Mouse (Mus musculus): ENCODE measurements at regions not wholly inside any gene's neighbourhood (a gene's known extent, or its start where the extent isn't known, plus 50 kb on each side); places are given as distances from the start of the nearest gene placed in this dataset.

DNA sequence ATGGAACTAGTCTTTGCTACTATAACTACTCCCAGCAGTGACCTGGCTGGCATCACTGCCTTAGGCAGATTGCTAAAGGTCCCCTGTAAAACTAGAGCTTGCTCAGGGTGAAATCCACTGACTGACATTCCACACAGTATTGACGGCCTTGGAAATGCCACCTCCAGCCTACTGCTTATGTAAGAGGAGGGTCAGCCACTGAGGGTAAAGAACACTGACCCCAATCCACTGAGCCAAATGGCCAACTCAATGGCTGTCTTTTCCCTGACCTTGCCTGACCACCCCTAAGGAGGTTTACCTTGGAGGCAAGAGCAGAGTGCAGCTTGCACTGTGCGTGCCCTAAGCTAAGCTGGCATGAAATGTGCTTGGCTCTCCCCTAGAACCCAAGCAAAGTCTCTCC lies 216.0 kb upstream of the Foxq1 start:
- no peak for DNase-seq

- DNase-seq, result no peak
Observed at GRCm38 (mm10) chr13:31340363-31340948, 215.5 kb upstream of the Foxq1 start.

DNA sequence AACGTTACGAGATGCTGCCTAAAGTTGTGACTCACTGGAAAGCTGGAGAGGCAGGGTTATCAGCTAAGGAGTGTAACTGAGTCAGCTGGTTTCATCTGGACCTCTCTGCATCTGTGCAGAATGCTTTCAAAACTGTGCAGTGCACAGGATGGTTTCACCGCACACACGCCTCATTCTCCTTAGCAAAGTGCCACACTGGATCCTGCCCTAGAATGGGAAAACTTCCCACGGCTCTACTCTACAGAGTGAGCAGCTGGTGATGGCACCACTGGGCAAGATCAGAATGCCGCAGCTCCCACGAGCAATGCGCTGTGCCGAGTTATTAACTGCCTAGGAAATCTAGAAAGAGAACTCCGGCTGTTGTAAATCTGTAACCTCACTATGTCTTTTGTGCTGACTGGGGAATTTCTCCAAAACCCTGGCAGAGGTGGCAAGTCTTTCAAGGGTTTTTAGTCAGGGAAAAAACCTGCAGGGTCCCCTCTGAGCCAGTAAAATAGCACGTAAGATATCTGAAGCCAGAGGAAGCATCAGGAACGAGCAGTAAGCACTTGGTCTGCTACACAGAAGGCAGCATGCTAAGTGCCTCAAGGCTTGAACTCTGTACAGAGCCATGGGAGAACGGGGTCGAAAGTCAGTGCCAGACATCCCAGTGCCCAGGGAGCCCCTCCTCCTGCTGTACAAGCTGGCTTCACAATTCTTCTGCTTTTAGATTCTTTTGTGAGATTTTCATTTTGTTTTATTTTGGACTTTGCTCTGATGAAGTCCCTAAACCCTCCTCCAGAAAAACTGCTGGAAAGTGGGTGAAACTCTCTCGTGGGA lies 214.4 kb upstream of the Foxq1 start:
- no peak for DNase-seq

GRCm38 (mm10) chr13:31346205-31346604 lies 209.7 kb upstream of the Foxq1 start:
- DNase-seq, result no peak

- no peak for DNase-seq
Observed at GRCm38 (mm10) chr13:31347000-31347399, 208.9 kb upstream of the Foxq1 start.

DNA sequence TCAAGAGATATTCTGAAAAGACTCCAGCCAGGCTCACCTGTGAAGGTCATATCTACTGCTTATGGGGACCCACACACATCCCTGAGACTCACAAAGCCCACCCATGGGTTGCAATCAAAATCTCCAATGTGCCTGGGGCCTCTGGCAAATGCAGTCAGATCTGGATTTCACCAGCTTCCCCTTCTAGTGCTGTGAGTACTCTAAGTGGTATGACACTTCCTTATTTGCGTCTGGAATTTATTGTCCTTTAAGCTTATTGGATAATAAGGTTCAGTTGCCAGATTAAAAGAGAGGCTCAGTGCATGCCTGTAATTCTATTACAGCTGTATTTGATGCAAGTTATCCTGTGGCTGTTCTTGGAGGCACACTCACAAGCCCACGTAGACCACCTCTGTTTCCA lies 206.3 kb upstream of the Foxq1 start:
- no peak for DNase-seq

- DNase-seq, result no peak
Observed at GRCm38 (mm10) chr13:31351481-31351880, 204.5 kb upstream of the Foxq1 start.

DNA sequence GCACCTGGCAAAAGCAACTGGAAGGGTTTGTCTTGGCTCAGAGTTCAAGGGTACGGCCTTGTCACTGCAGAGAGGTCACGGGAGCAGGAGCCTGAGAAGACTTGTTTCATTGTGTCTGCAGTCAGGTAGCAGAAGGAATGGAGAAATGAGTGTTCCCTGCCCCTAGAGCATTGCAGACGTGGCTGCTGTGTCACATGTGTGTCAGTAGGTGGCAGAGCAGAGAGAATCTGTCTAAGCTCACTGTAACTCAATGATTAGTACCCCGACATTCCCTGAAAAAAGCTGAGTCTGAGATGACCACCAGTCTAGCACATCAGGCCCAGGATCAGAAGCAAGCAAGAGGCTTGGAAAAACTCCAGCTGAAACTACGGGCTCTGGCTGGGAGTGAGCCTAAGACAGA lies 203.1 kb upstream of the Foxq1 start:
- no peak for DNase-seq

DNA sequence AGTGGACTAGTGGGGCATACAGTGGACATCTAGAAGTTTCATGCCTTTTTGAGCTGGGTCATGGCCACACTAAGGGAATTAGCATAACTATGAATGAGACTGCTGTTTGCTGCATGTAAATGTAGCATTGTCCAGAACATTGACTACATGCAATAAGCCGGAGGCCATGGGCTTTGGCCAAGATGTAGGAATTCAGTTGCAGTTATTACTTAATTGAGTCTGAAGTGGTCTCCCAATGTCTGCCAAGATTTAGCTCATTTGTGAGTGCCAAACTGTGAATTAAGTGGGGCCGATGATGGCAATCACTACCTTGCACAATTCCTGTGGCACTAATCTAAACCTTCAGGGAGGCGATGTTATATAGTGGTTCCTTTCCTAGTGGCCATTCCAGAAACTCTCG lies 196.6 kb upstream of the Foxq1 start:
- DNase-seq, result no peak

DNA sequence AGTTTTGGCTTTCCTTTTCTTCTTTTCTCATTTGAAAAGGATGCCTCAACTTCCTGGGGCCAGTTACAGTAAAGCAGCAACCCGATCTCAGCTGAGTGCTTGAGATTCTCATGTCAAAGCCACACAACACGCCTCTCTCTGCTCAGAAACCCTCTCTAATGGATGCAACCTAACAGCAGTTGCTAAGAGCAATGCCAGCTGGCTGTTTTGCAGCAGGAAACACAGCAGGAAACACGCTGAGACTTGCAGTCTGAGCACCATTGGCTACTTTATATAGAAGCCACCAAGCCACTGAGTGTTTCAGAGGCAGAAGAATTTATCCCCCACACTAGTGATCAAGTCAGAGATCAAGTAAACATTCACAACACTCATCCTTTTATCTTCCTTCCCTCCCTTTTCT lies 193.5 kb upstream of the Foxq1 start:
- no peak for DNase-seq

DNA sequence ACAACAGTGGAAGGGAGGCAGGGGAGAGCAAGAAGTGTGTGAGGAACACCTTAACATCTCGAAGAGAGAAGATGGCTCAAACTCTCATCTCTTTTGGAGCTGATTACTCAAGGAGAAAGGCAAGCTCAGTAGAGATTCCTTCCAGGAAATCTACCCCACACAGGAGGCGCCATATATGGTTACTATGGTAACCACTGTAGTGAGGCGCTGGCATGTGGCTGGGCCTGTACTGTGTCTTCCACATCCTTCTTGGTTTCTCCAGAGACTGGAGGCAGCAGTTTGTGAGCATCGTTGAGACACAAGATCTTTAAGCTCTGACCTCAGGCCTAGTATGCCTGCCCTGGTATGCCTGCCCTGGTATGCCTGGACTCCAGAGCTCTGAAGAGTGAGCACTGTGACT lies 191.6 kb upstream of the Foxq1 start:
- no peak for DNase-seq

GRCm38 (mm10) chr13:31367226-31367625 lies 188.7 kb upstream of the Foxq1 start:
- DNase-seq, result no peak

DNA sequence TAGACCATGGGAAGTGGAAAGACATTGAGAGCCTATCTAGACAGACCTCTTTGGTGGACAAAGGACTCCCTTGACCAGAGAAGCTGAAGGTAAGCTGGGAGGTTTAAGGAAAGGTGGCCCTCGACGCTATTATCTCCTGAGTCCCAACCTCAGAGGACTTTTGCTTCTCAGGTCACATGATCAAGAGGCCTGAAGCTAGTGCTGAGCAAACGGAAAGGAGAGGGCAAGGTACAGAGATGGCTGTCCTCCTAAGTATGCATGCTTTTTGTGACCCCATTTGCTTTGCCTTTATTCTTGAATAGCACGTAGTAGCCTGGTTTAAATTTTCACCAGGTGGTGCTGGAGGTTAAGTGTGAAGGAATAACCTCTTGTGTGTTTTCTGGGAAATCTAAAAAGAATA lies 186.8 kb upstream of the Foxq1 start:
- DNase-seq, result no peak

- no peak for DNase-seq
Observed at GRCm38 (mm10) chr13:31370873-31371272, 185.1 kb upstream of the Foxq1 start.

GRCm38 (mm10) chr13:31374006-31374405 lies 181.9 kb upstream of the Foxq1 start:
- no peak for DNase-seq

DNA sequence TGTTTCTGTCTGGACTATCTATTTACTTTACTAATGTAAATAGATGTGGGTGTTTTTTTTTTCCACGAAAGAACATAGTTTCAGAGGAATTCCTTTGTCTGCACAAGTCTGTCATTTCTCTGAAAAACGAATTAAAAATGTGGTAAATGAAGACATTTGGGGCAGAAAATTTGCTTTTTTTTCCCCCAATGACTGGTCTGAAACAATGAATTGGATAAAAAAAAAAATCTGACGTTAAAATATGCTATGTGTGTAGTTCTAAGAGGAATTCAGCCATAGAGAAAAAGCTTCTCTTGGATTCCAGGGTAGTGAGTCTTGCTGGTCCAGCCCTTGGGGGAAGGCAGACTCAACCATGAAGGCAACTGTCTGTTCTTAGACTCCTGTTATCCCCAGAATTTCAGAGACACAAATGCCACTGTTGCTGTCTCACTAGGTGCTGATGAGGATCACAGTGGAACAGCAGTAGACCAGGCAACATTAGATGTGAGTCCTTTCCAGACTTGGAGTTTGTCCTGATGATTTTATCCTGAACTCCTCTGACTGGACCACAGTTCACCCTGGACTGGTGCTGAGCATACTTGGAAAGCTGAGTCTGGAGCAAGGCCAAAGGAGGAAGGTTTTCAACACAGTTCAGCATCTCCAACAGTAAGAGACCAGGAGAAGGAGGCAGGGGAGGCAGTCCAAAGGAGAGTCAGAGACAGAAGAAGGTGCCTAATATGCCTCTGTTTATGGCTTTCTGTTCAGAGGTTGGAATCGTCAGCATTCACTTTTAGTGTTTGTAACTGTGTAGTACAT lies 162.3 kb upstream of the Foxq1 start:
- DNase-seq, result no peak

DNA sequence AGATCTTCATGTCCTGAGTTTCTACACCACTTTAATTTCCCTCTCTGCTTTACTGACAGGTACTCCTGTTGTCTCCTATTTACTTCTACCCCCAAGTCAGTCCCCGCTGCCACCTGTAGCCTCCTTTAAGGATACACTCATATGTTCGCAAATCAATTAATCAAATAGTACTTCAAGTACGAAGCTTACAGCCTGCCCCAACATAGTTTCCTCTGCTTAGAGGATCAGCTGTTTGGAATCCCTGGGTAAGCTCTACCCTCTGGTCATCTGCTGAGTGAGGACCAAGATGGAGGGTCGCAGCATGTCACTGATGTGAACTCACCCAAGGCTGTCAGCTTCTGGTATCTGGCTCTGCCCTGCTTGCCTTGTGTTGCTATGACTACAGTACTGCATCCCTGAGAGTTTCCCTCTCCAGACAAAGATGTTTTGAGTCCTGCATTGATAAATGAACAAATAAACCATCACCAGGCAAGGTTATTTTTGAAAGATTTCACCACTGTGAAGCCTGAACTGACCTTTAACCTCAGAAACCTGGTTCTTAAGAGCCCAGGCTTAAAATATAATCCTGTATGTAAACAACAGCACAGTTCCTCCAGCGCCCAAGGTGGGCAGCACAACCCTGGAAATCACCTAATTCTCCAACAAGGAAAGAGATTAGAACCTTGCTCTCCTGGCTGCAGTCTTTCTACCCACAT lies 159.6 kb upstream of the Foxq1 start:
- no peak for DNase-seq

DNA sequence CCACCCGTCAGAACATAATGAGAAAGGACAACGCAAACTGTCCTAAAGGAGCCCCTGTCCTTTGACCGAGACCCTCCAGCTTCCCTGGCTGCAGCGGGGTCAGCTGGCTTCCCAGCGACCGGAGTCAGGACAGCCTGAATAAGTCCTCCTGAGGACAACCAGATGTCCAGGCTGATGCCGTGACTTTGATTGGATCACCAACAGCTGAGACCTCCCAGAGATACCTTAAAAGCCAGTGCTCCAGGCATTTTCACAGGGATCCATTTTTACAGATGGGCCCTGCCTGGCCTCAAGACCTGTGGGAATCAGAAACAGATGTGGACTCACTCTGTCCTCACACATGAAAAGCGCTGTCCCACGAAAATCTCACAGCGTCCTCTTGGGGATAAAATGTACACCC lies 158.7 kb upstream of the Foxq1 start:
- DNase-seq, result no peak

DNA sequence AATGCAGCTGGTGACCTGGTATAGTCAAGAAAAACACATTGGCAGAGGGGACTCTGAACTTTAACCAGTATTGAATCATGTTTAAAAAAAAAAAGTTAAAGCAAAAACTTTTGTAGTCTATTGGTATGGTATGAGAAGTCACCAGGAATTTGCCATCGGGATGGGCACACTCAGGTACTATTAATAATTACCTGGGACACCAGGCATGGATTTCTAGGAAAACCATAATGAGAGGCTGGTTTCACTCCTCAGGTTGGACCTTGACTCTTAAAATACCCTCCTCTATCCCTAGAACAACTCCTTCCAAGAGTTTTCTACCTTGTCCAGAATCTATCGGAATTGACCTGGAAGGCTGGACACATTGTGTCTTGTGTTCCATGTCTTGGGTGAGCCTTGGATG lies 155.5 kb upstream of the Foxq1 start:
- DNase-seq, result no peak

DNA sequence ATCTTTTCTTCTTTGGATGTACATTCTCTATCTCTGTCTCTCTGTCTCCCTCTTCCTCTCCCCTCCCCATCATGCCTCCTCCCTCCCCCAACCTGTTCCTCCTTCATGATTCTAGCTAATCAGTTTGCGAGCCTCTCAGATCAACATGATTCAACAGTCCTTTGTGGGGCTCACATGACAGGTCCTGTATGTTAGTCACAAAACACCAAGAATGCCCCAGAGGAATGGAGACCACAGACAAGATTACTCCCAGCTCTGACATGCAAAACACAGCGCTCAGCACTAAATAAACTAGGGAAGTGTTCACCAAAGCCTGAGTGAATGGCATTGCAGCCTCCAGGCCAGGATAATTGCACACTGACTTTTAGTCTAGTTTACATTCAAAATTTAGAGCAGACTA lies 150.6 kb upstream of the Foxq1 start:
- DNase-seq, result no peak

GRCm38 (mm10) chr13:31408439-31409122 lies 147.4 kb upstream of the Foxq1 start:
- DNase-seq, result no peak

DNA sequence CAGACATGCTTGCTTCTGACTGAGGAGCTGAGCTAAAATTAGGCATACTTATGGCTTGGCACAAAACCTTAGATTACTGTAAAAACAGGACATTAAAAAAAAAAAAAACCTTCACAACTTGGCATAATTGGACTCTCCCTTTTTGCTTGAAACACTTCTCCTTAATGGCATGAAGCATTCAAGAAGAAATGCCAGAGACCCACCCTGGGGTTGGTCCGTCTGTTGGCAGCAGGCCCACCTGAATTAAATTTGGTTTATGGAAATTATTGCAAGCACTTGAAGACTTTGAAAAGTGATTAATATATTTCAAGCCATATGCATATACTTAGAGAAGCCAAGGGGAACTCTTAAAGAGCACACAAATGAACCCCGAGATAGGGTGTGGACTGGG lies 146.8 kb upstream of the Foxq1 start:
- no peak for DNase-seq

DNA sequence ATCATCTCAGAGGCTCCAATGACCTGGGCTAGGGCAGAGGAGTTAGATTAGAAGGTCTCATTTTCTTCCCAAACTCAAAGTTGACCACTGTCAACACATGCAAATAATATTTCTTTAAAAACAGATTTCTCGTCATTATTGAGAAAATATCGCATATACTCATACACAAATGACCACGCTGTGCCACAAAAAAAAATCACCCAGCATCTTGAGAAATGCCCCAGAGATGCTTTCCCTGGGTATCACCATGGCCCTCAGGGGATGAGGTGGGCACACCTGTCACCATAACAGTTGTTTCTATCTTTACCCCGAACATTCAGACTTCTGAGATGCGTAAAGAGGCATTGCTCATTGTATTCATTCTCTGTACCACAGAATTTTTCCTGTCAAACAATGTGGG lies 134.4 kb upstream of the Foxq1 start:
- DNase-seq, result no peak

Data from thymus, adult 18-20 months (tissue).